Mouse (Mus musculus): ENCODE measurements around the gene Gdpgp1.

- TF ChIP-seq CTCF (conservative IDR thresholded peaks at IDR 0.05; ENCODE audit: low read length) (no peak), POU5F1 (IDR thresholded peaks at IDR 0.05; ENCODE audit: borderline replicate concordance, low read length) (no peak)
Observed at GRCm38 (mm10) chr7:80187501-80187900, 45.2 kb upstream of the Gdpgp1 start.

Data from E14TG2a.4 (cell line).